Mouse (Mus musculus) frontal cortex, postnatal 25 days (tissue): ENCODE data around the gene Sp7.

Source experiments
- DNase-seq, 2 experiments: peaks; one replicate each; pipeline ENCODE4 v3.0.0; 2022; ENCODE audit warnings: low spot score in 2 of 2

Sp7 gene

DNA sequence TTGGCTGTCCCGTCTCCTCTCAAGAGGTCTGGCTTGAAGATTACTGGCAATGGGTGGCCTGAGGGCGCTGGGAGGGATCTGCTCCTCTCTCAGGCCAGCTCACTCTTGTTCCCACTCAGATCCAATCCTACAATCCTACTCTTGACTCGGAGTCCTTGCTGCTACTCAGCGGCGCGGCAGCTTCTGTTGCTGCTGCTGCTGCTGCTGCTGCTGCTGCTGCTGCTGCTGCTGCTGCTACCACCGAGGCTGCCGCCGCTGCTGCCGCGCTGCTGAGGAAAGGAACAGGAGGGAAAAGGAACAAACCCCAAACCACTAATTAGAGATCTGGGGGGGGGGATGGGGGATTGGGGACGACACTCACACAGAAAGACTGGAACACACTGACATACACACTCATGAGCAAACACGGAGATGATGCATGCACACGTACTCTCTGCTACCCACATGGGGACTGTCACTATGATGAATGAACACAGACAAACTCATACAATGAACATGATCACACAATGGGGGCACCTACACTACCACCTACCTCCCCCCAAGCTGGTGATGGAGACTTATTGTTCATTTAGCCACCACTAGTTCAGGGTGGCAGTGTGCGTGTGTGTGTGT lies at the start of gene Sp7:
Sp7 (minus strand) TSS at position 450 of the 612 bp plus-strand sequence.
- no peak for DNase-seq

DNA sequence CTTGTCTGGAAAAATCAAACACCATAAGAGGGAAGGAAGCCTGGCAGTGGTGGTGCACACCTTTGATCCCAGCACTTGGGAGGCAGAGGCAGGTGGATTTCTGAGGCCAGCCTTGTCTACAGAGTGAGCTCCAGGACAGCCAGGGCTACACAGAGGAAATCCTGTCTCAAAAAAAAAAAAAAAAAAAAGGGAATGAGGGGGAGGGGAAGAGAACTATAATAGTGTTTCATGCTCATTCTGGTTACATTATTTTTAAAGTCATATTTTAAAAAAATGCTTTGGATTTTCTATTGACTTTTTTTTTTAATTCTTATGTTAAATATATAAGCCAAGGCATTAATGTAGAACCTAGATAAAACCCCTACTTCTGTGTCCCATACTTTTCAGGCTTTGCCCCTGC lies 46.7 kb upstream of the Sp7 start:
- DNase-seq, result no peak

- no peak for DNase-seq
These were observed 44.1 kb upstream of the Sp7 start for GRCm38 (mm10) chr15:102411077-102411476.

DNA sequence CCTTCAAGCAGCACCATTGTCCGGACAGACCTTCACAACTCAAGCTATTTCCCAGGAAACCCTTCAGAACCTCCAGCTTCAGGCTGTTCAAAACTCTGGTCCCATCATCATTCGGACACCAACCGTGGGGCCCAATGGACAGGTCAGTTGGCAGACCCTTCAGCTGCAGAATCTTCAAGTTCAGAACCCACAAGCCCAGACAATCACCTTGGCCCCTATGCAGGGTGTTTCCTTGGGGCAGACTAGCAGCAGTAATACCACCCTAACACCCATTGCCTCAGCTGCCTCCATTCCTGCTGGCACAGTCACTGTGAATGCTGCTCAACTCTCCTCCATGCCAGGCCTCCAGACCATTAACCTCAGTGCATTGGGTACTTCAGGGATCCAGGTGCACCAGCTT lies 42.3 kb upstream of the Sp7 start:
- no peak for DNase-seq

- DNase-seq, result no peak
These were observed 41.7 kb upstream of the Sp7 start for GRCm38 (mm10) chr15:102408558-102409130.

GRCm38 (mm10) chr15:102407681-102408557 lies 40.9 kb upstream of the Sp7 start:
- no peak for DNase-seq

DNA sequence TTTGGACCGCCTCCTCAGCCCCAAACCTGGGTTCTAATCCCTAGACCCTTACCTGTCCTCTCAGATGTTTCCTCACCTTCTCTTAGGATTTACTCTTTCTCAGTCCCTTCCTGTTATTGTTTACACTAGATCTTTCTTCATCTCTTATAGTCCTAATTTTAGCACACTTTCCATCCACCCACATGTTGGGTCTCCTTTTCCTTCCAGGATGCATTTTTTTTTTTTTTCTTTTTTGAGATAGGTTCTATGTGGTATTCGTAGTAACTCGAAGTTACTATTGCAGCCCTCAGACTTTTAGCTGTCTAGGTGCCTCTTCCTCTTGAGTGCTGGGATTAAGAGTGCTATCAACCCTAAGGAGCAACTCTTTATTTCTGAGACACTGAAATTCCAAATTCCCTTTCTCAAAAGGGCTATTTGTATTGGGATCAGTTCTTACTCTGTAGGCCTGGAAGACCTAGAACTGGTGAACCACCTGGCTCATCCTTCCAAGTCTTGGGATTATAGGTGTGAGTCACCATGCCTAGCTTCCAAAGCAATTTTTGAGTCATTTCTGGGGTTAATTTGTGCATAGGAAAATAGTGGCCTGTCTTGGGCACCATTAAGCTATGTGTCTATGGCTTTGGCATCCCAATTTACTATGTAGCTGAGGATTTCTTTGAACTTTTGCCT lies 40.1 kb upstream of the Sp7 start:
- DNase-seq, result no peak

- peak; percentile 25 to 44 for DNase-seq
These were observed 39.4 kb upstream of the Sp7 start for GRCm38 (mm10) chr15:102406196-102406911.

DNA sequence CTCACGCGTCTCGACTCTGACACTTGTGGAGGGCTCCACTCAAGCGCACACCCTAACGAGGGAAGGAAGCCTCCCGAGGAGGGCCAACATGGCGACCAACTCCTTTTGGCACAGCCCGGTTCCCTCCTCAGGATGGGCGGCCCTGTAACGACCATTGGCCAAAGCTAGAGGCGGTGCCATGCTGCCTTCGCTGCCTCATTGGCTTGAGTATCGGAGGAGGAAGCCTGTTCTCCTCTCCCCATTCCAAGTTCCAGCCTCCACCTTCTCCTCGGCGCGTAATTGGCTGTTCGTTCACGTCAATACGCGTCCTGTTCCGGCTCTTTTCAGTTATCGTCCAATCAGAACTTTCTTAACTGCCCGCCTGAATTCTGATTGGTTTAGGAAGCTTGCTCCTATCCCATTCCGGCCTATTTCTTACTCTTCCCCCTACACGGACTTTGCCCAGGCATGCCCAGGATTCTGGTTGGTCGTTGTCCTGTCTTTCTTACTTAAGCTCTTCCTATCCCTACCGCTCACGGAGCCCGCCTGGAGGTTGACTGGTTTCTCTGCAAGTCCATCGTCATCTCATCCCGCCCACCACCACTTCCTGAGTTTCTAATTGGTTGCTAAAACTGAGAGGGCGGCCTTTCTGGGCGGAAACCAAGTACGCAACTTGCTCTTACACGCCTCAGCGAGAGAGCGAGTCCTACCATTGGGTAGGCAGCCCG lies 38.7 kb upstream of the Sp7 start, which contains the start of gene Sp1:
Sp1 (plus strand) TSS at position 655 of the 707 bp plus-strand sequence.
- peak; percentile 95 to 99 for DNase-seq

DNA sequence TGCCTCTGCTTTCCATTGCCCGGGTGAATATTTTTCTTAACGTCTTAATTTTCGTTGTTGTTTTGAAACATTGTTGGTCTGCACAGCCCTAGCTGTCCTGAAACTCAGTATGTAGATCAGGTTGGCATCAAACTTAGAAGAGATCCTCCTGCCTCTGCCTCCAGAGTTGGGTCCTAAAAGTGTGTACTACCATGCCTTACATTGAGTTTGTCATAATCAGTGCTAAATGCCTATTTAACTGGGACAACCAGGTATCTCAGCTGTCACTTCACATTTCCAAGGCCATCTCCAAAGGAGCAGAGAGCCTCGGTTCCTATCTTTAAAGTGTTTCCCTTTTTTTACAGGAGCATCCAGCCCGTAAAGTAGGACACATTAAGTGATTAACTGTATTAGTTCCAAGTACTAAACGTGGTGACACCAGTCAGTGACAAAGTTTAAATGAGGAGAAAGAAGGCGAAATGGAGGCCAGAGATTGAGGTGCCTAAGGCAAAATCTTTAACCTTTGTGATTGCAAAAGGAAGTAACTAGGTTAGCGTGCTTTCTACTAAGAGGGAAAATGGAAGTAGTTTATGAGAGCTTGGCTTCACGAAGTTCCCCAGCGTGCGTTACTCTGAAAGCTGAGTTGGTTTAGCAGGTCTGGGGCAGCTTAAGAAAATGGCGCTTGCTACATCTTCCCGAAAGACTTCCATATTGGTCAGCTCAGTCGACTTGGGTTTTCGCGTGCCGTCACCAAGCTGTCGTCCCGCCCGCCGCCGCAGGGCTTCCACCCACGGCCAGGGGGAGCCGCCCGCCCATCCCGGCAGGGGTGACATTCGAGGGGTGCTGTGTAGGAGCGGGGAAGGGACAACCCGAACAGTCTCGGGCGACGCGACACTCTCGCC lies 37.9 kb upstream of the Sp7 start:
- DNase-seq, result no peak

- DNase-seq, result no peak
These were observed 35.2 kb upstream of the Sp7 start for GRCm38 (mm10) chr15:102402210-102402609.

GRCm38 (mm10) chr15:102401278-102401677 lies 34.3 kb upstream of the Sp7 start:
- no peak for DNase-seq

DNA sequence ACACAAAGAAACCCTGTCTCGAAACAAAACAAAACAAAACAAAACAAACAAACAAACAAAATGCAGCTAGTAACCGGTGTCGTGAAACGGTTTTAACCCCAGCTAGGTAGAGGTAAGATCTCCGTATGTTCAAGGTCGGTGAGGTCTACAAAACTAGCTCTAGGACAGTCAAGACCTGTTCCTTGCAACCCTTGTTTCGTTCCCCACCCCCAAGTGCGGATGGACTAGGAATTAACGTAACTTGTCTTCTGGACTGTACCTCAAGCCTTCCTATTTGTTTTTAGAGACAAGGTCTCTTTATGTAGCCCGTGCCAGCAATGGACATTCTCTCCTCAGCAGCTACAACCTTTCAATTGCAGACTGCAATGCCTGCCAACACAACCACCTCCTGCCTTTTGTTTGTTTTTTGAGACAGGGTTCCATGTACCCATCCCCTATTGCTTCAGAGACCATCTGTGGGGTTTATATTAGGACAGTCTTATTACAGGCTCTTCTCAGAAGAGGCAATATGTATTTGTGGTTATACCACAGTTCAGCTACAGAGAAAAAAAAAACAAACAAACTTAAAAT lies 33.6 kb upstream of the Sp7 start:
- DNase-seq, result no peak

DNA sequence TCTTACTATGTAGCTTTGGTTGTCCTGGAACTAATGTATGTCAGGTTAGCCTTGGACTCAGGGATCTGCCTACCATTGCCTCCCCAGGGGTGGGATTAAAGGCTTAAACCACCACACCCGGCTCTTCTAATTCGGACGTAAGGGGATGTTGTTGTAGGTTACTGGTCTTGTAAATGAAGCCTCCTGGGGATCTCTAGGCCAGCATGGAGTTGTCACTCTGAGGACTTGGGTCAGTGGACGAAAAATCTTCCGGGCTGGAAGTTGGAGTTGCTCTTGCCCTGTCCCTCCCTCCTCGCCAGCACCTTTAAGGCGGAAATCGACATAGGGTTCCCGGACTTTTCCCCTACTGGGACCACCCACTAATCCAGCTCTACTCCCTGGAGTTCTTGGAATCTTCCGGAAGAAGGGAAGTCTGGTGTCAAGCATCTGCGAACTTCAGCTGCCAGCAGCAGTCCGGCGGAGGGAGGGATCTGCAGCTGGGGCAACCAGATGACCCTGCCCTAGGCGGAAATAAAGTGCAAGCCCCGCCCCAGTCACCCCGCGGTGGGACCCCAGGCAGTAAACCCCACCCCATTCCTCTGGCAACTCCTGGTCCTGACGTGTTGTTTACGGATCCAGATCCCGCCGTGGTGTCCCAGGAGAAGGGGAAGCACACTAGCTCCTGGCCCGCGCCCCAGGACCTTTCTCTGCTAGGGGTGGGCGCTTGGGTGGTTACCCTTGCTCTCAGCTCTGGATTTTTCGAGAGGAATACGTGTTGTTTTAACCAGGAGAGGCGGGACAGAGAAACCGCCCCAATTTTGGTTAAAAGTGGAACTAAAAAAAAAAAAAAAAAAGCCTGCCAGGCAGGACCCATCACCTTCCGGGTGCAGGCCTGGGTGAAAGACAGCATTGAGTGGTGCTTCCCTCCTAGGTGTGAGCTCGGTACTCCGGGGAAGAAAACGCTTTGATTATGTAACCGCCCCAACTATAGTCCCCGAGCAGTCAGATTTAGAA lies 32.5 kb upstream of the Sp7 start:
- peak in 1 of 2 experiments; percentile 42 for DNase-seq

DNA sequence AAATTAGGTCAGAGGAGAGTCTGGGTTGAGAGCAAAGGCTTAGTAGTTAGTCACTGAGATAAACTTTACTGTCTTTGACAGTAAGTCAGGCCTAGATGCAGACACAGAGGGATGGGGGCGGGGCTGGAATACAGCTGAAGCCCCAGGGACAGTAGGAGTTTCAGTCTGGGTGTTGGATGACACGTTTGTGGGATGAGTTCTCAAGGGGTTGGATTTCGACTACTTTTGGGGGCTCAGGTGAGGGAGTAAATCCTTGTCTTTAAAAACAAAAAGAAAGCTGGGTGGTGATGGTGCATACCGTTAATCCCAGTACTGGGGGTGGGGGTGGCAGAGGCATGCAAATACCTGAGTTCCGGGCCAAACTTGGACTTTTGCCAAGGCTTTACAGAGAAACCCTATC lies 31.6 kb upstream of the Sp7 start:
- no peak for DNase-seq

DNA sequence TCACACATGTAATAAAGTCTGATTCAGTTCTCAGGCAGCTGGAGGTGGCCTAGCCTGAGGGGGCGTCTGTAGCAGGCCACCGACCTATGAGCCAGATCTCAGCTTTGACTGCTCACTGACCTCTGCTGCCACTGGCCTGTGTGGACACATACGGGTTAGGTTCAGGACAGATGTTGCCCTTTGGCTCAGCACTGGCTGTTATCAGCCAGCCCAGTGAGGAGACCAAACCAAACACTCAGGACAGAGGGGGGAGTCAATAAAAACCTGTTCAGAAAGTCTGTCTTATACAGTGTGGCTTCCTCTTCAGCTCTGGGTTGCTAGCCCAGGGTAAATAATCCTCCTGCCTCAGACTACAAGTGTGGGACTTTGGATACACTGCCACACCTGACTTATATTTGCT lies 28.1 kb upstream of the Sp7 start:
- no peak for DNase-seq

DNA sequence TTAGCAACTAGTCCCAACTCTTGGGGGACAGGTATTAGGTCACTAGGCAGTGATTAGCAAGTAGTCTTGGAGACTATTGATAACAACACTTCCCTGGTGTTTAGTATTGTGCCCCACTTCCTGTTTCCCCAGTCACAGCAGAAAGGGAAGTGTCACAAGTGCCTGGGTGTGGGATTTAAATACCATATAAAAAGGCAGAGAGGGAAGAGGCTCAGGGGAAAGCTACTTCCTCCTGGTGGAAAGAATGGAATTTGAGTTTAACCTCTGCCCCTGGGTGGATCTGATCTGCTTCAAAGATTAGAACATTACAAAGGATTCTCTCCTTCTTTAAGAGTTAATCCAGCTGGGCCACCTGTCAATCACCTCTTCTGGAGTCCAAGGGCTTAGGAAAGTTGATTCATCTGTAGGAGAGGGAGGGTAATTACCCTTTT lies 26.6 kb upstream of the Sp7 start:
- no peak for DNase-seq

GRCm38 (mm10) chr15:102392520-102392919 lies 25.5 kb upstream of the Sp7 start:
- no peak for DNase-seq
